Mouse (Mus musculus) thymus, adult 2 months (tissue): ENCODE results near the gene Fbn1. TPM values are rescaled to one million over a fixed set of nuclear protein-coding genes. Genes with fewer than 3 reads are reported as not detected.

Source experiments
- DNase-seq: peaks from one replicate; pipeline ENCODE4 v3.0.0; 2021
- H3K27ac ChIP-seq: fragments of 200-500 bp; 2 replicates; pipeline ENCODE4 v1.5.1; 2012; ENCODE audit warnings: low read length, control low read depth; ENCODE audit not compliant: control insufficient read depth, insufficient read depth
- H3K27me3 ChIP-seq: fragments of 200-500 bp; 2 replicates; pipeline ENCODE4 v1.6.1; 2012; ENCODE audit warnings: mild to moderate bottlenecking, low read length, moderate library complexity, mixed read lengths; ENCODE audit not compliant: control insufficient read depth, insufficient read depth
- H3K36me3 ChIP-seq: fragments of 200-500 bp; 2 replicates; pipeline ENCODE4 v1.6.1; 2012; ENCODE audit warnings: mild to moderate bottlenecking, low read length, moderate library complexity; ENCODE audit not compliant: control insufficient read depth, insufficient read depth
- H3K4me1 ChIP-seq: fragments of 200-500 bp; replicated peaks from 2 replicates; pipeline ENCODE4 v1.6.1; 2012; ENCODE audit warnings: low read length; ENCODE audit not compliant: control insufficient read depth, insufficient read depth
- H3K4me3 ChIP-seq: fragments of 200-500 bp; 2 replicates; pipeline ENCODE4 v1.5.1; 2012; ENCODE audit warnings: mild to moderate bottlenecking, low read length, control low read depth, moderate library complexity; ENCODE audit not compliant: control insufficient read depth, insufficient read depth
- CTCF ChIP-seq: fragments of 200-500 bp; IDR thresholded peaks from 2 replicates; pipeline ENCODE4 v1.5.1; 2012; ENCODE audit warnings: mild to moderate bottlenecking, control low read depth, low read length, moderate library complexity, borderline replicate concordance; ENCODE audit not compliant: control insufficient read depth, poor library complexity, insufficient read depth; ENCODE audit errors: extremely low read depth
- POLR2A ChIP-seq: fragments of 200-500 bp; IDR thresholded peaks from 2 replicates; pipeline ENCODE4 v1.6.1; 2012; ENCODE audit warnings: mild to moderate bottlenecking, low read length, control low read depth, moderate library complexity; ENCODE audit not compliant: control insufficient read depth, poor library complexity, insufficient read depth; ENCODE audit errors: extremely low read depth
- WGBS: fragments of 180-500 bp; shearing (Covaris S2); methylation state at CpG from one replicate; pipeline ENCODE4 v1.1.7; 2018; 5-methylcytosine and 5-hydroxymethylcytosine counted together
- polyA plus RNA-seq: library from polyadenylated mRNA; depleted of rRNA; stranded (reverse); fragments of >200 nt; gene quantifications from 2 replicates; pipeline ENCODE4 v1.2.3, GENCODE M21; 2012

Gene Fbn1
- polyA plus RNA-seq, 1 experiment = 4.5 TPM

- Histone ChIP-seq H3K27ac (no peak overlapping the region), H3K4me1 (no peaks in the 10 kb centered on the region), H3K36me3 (no peaks in the 10 kb centered on the region), H3K4me3 (no peak overlapping the region), H3K27me3 (no peaks in the 10 kb centered on the region)
- TF ChIP-seq POLR2A (no peak), CTCF (no peak)
- DNase-seq = no peak
- WGBS = 95% methylated on average over 6 of the region's 6 CpGs
Measured at GRCm38 (mm10) chr2:125433524-125433923, 74.3 kb downstream of the Fbn1 start.

DNA sequence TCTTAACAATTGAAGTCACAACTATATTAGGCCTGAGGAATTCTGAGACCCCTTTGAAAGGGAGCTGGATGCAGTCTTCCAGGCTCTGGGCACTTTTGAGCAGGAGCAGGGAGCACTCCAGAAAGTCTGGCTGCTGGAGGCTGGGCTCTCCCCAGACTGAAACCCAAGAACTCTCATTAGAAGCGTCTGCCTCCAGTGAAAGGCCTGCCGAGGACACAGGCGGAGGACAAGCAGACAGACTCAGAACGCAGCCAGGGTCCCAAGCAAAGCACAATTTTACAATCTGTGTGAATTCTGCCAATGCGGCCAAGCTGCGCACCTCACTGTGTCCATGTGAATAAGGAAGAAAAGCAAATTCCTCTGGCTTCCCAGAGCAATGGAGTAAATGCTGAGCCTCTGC, 76.3 kb downstream of the Fbn1 start:
- TF ChIP-seq CTCF (no peak), POLR2A (no peak)
- no peaks in the 10 kb centered on the region for H3K4me1 ChIP-seq
- H3K27me3 ChIP-seq = no peaks in the 10 kb centered on the region
- WGBS = 92% methylated on average over 6 of the region's 6 CpGs
- no peak for DNase-seq
- H3K4me3 ChIP-seq = no peak overlapping the region
- no peak overlapping the region for H3K27ac ChIP-seq
- no peaks in the 10 kb centered on the region for H3K36me3 ChIP-seq

DNA sequence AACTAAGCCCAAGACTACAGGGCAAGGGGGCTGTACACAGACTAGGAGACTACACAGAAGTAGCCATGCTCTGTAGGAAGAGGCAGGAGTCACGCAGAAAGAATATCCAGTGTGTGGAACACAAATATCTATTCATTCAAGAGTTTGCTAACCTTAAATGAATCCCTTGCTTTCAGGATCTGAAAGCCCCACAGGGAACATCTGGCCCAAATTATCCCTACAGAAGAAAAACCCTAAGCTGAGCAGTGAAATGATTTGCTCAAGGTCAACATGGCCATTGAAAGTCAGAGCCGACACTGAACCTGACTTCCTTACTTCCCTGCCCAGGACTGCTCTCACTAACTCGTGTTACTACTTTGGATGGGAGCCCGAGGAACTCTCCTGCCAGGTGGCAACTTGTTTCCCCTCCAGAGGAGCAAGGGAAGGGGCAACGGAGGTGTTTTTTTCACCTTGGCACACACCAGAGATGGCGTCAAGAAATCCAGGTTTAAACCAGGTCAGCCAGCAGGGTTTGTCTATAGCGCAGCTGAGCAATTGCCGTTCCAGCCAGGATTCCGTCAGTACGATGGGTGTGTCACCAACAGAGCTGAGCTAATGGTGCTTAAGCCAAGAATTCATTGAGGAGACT, 78.9 kb downstream of the Fbn1 start:
- H3K4me1 ChIP-seq = no peaks in the 10 kb centered on the region
- H3K36me3 ChIP-seq = no peaks in the 10 kb centered on the region
- no peaks in the 10 kb centered on the region for H3K27me3 ChIP-seq
- no peak overlapping the region for H3K4me3 ChIP-seq
- no peak overlapping the region for H3K27ac ChIP-seq
- no peak for DNase-seq
- WGBS = 92% methylated on average over 10 of the region's 10 CpGs
- no peak for TF ChIP-seq CTCF
- TF ChIP-seq POLR2A = no peak

GRCm38 (mm10) chr2:125420604-125421003, 87.2 kb downstream of the Fbn1 start:
- Histone ChIP-seq H3K36me3 (no peaks in the 10 kb centered on the region), H3K27ac (no peak overlapping the region), H3K27me3 (no peaks in the 10 kb centered on the region), H3K4me3 (no peak overlapping the region), H3K4me1 (no peaks in the 10 kb centered on the region)
- no peak for TF ChIP-seq POLR2A
- DNase-seq = no peak
- 91% methylated on average over 9 of the region's 9 CpGs for WGBS

- no peak for DNase-seq
Measured at GRCm38 (mm10) chr2:125419681-125420080, 88.1 kb downstream of the Fbn1 start.

GRCm38 (mm10) chr2:125418546-125418945, 89.2 kb downstream of the Fbn1 start:
- DNase-seq = no peak
- no peak overlapping the region for H3K4me3 ChIP-seq
- WGBS = 72% methylated on average over 4 of the region's 4 CpGs
- no peaks in the 10 kb centered on the region for H3K4me1 ChIP-seq
- H3K36me3 ChIP-seq = no peaks in the 10 kb centered on the region
- H3K27ac ChIP-seq = no peak overlapping the region
- no peaks in the 10 kb centered on the region for H3K27me3 ChIP-seq
- TF ChIP-seq CTCF (no peak), POLR2A (no peak)

More at GRCm38 (mm10) chr2:125419681-125420080, 88.1 kb downstream of the Fbn1 start:
- H3K4me3 ChIP-seq = no peak overlapping the region
- no peak for TF ChIP-seq POLR2A
- TF ChIP-seq CTCF = no peak
- no peaks in the 10 kb centered on the region for H3K36me3 ChIP-seq
- no peaks in the 10 kb centered on the region for H3K27me3 ChIP-seq
- no peaks in the 10 kb centered on the region for H3K4me1 ChIP-seq
- H3K27ac ChIP-seq = no peak overlapping the region
- 98% methylated on average over 4 of the region's 4 CpGs for WGBS
